Mouse (Mus musculus) layer of hippocampus, postnatal 25 days (tissue): ENCODE data around the gene Aqp5. TPM values are rescaled to one million over a fixed set of nuclear protein-coding genes. Genes with fewer than 3 reads are reported as not detected.

Experiments
- DNase-seq, 2 experiments: peaks; one replicate each; pipeline ENCODE4 v3.0.0; 2022; ENCODE audit warnings: mixed read lengths in 2 of 2, low spot score in 1 of 2; ENCODE audit errors: extremely low spot score in 1 of 2
- total RNA-seq, 2 experiments: library from RNA; stranded (reverse); gene quantifications; 2 replicates each; pipeline ENCODE4 v1.2.3; 2021

The Aqp5 gene
- total RNA-seq, 2 experiments from 2014 or later, result 0.15 TPM; not detected in 1

DNA sequence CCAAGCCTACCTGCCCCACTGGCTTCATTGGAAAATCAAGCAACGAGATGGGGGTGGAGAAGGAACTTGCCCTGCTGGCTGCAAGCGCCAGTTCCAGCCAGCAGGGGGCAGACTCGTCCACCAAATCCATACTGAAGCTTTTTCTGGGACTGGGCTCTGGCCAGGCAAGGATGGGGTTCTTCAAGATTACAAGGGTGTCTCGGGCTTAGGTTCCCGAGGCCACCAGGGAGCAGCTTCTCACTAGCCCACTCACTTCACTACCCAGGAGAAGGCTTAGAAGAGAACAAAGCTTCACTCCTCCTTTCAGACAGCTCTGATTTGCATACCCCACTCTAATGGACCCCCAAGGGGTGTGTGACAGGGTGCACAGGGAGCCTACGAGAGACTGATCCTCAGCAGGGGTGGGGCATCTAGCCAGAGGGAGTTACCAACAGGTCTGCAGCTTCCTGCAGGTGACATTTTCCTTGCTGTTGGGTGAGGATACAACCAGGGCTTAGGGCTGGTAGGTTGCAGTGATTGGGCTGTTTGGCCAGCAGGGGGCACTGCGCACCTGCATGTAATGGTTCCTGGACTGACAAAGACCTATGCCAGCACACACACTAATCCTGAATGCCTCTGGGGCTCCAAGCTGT, 5.6 kb downstream of the Aqp5 start:
- peak; percentile 90 for DNase-seq

DNA sequence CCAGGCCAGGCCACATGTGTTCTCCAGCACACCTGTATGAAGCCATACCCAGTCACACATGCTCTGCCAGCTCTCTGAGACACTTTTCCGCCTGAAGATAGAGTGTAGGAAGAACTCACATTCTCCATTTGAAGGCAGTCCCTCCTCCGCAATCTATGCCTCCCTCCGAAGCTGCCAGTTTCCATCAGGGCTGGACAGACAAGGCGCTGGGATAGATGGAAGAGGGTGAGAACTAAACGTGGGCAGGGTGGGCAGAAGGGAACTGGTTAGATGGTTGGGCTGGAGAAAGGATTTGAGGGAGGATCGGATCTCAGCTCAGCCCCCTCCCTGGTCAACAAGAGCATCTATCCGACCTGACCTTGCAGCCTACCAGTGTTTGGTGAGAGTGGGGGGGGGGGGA, 6.3 kb downstream of the Aqp5 start:
- no peak for DNase-seq

DNA sequence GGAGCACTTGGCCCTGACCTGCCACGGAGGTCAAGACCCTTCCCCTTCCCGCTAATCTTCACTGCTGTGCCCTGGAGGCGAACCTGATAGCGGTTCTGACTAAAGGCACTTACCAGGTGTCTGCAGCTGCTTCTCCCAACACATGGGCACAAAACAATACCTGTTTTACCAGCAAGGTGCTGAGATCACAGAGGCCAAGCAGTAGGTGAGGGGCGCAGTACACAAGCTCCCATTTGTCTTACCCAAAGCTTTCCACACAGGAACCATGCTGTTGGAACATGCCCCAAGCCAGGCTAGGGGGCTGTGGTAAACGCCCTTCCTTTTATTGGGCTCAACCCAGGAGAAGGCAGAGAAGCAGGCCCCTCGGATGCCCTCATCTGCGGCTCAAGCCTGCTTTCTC, 7.0 kb downstream of the Aqp5 start:
- no peak for DNase-seq

DNA sequence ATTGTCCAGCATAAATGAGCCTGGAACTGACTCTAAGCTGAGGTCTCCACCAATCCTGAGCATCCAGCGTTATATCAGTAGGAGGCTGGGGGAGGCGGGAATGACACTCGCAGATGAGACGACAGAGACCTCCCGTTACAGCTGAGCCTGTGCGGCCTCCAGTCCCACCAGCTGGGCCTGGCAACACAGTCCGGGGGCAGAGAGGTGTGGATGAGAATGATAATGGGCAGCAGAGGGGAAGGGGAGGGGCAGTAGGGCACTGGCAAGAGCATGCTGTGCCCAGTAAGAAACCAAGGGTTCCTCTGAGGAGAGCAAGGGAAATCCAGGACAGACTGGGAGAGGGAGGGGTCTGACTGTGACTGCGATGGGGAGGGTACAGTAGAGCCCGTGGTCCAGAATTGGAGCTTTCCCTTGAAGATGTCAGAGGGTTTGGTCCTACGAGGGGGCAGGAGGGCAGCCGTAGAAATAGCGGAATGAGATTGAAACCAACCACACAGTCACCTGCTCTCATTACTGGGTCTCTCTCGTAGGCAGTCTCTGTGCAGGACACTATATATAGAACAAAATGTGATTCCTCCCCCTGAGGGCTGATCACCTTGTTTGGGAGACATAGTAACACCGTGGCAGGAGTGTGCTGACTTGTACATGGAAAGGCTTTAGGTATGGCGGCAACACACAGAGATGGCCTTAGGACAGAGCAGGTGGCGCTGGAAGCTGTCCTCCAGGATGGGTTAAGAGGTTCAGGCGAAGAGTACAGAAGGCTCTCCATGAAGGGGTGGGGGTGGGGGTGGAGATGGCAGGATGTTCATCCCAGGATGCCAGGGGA, 8.9 kb downstream of the Aqp5 start:
- DNase-seq, result no peak

DNA sequence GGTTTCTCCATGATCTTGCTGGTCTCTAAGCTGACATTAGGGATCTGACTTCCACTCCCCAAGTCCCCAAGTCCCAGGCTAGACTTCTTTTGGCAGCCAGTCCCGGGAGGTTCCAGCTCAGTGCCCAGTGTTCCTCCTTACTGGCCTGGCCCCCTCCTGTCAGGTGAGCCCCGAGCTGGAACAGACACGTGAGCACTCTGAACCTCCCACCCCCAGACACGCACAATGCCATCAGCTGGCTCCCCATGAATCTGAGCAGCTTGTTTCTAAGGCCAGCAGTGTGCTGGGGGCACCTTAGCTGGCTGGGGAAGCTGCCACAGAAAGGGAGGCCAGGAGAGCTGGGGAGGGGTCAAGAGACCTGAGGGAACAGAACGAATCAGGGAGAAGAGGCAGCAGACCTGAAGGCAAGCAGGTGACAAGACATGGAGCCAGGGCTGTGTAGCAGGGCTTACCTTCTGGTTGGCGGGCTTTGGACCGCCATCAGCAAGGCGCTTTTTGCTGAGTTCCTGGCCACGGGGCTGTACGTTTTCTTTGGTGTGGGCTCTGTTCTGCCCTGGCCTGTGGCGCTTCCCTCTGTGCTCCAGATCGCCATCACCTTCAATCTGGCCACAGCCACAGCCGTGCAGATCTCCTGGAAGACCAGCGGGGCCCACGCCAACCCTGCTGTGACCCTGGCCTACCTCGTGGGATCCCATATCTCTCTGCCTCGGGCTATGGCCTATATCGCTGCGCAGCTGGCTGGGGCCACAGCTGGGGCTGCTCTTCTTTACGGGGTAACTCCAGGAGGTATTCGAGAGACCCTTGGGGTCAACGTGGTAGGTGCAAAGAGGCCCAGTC, 10.6 kb downstream of the Aqp5 start, which contains the start of gene Aqp6:
Gene Aqp6 (plus strand): TSS at position 415 of the 837 bp plus-strand sequence.
- no peak for DNase-seq

DNA sequence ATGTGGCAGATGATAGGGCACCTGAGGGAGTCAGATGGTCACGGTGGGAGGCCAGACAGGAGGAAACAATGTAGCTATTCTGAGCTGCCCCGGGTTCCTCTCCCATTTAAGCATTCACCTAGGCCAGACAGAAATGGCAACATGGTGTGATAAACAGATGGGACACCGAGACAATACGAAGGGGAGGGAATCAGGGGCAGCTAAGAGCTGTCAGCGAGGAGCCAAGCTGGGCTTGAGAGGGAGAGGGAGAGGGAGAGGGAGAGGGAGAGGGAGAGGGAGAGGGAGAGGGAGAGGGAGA, 11.2 kb downstream of the Aqp5 start:
- DNase-seq, result no peak

DNA sequence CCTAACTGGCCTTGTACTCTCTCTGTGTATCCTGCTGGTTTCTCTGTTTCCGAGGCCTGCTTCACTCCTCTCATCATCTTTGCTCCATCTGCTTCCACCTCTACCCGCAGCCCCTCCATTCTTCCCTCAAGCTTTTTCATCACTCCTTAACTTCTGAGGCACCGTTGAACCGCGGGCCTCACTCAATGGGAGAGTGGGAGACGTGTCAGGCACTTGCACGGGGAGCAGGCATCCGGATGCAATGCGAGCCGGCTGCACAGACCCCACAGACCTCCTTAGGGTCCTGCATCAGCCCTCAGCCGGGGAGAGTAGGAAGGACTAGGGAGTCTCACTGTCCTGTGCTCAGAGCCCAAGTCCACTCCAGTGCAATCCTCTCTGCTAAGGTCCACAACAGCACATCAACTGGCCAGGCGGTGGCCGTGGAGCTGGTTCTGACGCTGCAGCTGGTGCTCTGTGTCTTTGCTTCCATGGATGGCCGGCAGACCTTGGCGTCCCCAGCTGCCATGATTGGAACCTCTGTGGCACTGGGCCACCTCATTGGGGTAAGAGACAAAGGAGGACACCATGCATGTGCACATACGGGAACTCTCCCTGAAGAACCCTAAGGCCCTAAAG, 11.7 kb downstream of the Aqp5 start:
- DNase-seq, result no peak

DNA sequence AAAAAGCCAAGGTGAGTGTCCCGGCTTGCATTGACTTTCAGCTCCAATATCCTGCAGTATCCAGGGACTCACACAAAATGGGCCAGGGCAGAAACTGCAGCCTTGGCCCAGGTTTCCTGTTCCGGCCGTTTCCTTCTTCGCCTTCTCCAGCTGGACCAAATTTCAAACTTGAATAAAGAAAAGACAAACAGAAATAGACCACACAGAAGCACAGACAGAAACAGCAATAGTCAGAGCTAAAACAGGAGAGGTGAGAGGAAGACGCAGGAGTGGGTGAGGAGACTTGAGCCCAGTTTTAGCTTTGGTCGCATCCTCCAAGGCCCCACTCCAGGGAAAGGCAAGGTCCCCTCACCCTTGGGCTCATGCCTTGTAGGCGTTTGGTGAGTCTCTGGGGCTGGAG, 12.6 kb downstream of the Aqp5 start:
- no peak for DNase-seq

DNA sequence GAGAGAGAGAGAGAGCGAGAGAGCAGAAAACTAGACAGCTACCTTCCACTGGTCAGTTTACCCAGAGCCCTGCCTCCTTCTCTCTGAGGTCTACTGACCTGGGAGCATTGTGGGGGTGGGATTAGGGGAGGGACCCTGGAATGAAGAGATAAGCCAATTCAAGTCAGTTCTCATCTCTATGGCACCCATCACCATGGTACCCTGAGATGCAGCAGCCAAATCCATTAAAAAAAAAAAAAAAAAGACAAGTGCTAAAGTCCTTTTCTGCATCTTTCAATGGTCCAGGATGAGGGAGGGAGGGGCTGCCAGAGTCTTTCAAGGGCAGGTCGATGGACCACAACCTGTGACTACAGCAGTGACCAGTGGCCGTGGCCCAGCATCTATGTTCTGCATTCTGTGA, 15.0 kb downstream of the Aqp5 start:
- no peak for DNase-seq

DNA sequence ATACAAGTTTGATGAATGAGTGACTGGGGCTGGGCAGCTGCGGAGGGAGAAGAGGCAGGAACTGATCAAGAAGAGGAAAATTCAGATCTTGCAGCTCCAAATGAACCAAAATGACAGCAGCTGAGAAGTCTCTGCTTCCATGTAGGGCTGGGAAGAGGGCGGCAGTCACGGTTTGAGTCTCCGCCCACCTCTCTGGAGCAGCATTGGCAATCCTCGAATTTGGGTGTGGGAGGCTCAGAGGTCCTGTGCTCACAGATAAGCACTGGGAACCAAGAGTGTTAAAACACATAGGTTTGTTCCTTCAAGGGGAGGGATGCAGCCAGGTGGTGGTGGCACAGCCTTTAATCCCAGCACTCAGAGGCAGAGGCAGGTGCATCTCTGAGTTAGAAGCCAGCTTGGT, 15.9 kb downstream of the Aqp5 start:
- DNase-seq, result no peak

DNA sequence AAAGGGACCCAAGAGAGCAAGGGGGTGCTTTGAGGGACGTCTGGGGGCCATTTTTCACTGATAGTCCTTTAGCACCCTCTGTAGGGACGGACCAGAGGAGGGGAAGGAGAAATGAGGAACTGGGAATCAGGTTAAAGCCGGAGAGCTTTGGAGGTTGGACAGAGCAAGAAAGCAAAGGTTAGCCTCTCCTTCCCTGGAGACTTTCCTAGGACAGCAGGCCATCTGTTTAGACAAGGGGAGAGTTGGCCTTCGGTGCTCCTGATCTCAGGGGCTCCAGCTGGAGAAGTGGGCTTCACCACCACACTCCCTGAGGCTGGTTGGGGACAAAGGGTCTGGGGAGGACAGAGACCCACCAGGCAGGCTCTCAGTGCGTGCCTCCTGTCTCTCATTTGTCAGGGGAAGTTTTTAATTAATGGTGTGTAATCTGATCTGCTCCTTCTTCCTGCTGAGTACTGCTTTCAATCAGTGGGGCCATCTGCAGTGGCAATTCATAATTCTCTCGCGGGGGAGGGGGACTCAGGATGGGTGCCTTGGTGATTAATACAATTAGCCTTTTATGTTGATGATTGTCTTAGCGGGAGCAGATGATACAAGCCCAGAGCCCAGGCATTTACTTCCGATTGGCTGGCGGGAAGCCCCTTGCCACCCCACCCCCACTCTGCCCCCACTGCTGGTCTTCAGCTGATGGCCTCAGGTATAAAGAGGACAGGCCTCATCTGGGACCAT, 17.0 kb downstream of the Aqp5 start:
- DNase-seq, result no peak

DNA sequence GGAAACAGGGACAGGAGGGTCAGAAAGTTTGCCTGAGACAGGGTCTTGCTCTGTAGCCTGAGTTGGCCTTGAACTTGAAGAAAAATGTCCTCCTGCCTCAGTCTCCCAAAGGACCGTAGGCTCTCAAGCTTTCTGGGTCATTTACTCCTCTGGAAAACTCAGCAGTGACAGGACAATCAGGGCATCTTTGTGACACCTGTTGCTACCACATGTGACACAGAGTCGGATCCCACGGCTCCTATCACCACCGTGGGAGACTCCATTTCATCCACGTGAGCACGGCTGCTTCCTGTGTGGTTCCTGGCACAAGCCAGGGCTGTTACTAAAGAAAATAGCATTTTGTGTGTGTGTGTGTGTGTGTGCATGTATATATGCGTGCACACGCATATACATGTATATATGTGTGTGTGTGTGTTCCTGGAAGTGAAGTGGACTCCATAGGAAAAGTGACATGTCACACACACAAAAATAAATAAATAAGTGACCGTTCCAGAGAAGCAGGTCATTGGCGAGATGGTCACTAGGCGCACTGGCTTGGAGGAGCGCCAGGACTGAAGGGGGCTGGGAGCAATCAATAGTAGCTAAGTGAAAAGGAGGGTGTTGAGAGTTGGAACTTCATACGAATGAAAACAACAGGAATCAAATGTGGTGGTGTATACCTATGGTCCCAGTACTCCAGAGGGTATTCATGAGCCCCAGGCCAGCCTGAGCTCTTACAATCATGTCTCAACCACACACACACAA, 18.0 kb downstream of the Aqp5 start:
- no peak for DNase-seq

DNA sequence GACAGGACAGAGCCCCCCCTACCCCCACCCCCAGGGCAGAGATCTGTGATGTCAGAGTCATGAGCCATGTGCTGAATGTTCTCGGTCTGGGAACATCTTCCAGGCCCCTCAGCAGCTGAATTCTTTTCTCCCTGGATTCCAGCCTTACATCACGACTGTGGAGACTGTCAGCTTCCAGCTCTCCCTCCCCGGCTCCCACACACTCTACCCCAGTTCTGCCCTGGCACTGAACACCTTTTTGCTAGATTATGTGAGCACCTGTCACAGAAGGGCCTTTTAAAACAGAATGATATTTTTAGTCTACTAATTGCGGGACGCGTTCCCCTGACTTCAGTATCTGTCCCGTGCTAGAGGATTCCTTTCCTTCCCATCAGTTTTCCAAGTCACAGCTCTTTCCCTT, 21.0 kb downstream of the Aqp5 start:
- no peak for DNase-seq

DNA sequence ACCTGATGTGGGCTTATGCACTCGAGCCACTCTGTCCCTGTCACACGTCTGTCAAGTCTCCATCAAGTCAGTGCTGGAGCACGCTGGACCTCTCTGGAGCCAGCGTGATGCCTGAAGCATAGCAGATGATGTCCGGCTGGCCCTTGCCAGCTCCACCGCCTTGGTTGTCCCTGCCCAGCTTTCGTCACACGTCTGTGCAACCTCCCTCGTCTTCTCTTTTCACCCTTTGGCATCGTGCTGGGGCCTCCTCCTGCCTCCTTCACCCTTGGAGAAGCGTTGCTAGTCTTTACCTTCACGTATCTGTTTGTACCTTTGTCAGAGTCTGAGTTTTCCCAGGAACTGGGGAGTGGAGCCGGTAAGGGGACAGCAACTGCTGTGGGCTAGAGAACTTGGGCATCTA, 23.7 kb downstream of the Aqp5 start:
- no peak for DNase-seq

DNA sequence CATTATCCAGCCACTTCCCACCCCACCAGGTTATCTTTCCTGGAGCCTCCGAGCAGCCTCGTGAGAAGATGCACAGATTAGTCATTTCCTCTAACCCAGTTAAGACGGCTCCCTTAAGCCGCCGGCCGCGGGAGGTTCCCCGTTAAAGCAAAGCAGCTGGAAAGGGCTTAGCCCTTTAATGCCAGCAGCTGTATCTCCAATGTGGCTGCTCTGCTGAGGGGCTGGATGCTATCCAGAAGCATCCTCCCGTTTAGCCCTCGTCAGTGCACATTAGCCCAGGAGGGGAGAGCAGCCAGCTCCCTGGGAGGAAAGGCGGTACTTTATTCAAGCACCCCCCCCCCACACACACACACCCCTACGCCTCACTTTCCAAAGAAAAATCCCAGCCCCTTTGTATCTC, 24.2 kb downstream of the Aqp5 start:
- DNase-seq, result no peak

DNA sequence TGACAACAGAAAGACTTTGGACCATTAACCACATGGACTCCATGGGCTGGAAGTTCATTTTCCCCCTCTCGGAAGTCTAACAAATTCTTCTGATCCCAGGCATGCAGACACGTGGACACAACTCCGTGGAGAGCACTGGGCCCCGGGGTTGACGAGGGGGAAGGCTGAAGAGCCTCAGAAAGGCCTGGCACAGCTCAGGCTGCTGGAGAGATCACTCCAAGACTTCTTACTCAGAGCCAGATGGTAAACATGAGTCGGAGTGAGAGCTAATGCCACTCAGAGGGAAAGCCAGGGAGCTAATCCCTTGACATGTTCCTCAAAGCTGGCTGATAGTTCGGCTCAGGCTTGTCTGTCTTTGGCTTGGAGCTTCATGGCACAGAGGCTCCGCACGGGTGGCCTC, 24.7 kb downstream of the Aqp5 start:
- no peak for DNase-seq

DNA sequence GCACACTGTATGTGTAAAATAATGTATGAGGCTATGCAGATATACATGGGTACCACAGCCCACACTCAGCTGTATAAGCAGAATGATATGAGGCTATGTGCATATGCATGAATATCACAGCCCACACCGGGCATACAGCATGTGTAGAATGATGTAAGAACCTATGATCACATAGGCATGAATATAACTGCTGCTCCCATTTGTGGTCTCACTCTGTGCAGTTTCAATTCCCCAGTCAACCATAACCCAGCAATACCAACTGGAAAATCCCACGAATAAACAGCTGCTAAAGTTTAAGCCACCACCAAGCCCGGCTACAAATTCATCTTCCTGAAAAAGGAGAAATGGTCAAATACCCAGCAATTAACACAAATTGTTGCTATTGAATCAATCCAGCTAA, 28.0 kb downstream of the Aqp5 start:
- DNase-seq, result no peak

DNA sequence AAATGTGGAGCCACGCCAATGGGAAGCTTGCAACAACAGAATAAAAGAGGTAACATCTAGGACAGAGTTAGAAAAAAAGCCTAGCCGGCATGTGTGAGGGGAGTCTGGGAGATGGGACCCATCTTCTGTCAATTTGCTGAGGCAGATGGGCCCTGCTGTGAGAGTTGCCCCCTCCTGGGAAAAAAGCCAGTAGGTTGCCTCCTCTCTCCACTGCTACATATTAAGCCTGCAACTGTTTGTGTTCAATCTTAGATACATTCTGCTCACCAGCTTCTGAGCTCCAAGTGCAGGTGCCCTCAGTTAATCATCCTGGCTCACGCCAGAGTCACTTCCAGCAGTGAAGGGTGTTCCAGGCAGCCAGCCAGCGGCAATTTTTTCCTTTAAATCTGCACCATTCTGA, 29.2 kb downstream of the Aqp5 start:
- DNase-seq, result peak in 1 of 2 experiments; percentile 29

DNA sequence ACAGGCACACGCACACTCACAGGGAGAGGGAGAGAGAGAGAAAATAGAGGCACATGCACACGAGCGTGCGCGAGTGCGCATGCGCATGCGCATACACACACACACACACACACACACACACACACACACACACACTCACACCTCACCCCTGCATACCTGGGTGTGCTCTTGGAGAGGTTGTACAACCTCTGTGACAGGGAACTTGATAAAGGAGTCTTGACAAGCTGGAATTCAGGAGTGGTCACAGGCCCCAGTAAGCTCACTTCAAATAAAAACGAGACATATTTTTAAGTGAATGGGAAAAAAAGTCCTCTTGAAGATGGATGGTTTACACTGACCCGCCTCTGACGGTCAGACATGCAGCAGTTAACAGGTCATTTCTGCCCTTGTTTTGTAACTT, 31.5 kb downstream of the Aqp5 start:
- DNase-seq, result no peak

DNA sequence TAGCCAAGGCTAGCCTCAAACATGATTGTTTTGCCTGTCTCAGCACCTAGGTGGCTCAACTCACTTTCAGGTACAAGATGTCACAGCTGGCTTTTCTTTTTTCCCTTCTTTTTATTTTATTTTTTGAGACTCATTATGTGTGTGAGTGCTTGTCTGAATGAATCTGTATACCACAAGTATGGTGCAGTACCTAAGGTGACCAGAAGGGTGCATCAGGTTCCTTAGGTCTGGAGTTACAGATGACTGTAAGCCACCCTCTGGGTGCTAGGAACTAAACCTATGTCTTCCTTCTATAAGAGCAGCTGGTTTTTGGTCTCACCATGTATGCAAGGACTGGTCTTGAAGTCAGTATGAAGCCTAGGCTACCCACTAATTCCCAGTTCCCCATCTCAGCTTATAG, 41.0 kb downstream of the Aqp5 start:
- DNase-seq, result no peak
